Mouse (Mus musculus) MEL (cell line): ENCODE measurements around the gene Osbpl9.

Experiments
- CHD2 ChIP-seq: IDR thresholded peaks from 2 replicates; pipeline ENCODE4 v1.6.1; 2011; ENCODE audit warnings: low read length, improper control_type of control experiment
- CTCF ChIP-seq, 3 experiments: IDR thresholded peaks in 2 of 3; conservative IDR thresholded peaks in 1 of 3; 2 replicates each; pipeline ENCODE4 v1.5.1; 2011 to 2012; ENCODE audit warnings: low read length in 3 of 3, low read depth in 2 of 3, mild to moderate bottlenecking in 2 of 3, improper control_type of control experiment in 1 of 3, inconsistent platforms in 1 of 3, mixed read lengths in 1 of 3, moderate library complexity in 1 of 3; ENCODE audit not compliant: control insufficient read depth in 1 of 3, insufficient read depth in 1 of 3, poor library complexity in 1 of 3, severe bottlenecking in 1 of 3
- GATA1 ChIP-seq: IDR thresholded peaks from 2 replicates; pipeline ENCODE4 v1.6.1; 2011; ENCODE audit warnings: low read depth, low read length, improper control_type of control experiment
- NELFE ChIP-seq: IDR thresholded peaks from 2 replicates; pipeline ENCODE4 v1.6.1; 2011; ENCODE audit warnings: low read depth, low read length, improper control_type of control experiment
- NRF1 ChIP-seq: IDR thresholded peaks from 2 replicates; pipeline ENCODE4 v1.6.1; 2014; ENCODE audit warnings: low read depth, mild to moderate bottlenecking, inconsistent platforms, low read length, improper control_type of control experiment, moderate library complexity; ENCODE audit not compliant: poor library complexity, insufficient read depth, severe bottlenecking
- POLR2A ChIP-seq, 2 experiments: IDR thresholded peaks; 2 replicates each; pipeline ENCODE4 v1.6.1; 2011 to 2012; ENCODE audit warnings: low read length in 2 of 2, mild to moderate bottlenecking in 2 of 2, control low read depth in 1 of 2, improper control_type of control experiment in 1 of 2, low read depth in 1 of 2, moderate library complexity in 1 of 2; ENCODE audit not compliant: control insufficient read depth in 1 of 2, insufficient read depth in 1 of 2, poor library complexity in 1 of 2
- POLR2AphosphoS2 ChIP-seq: IDR thresholded peaks from 2 replicates; pipeline ENCODE4 v1.6.1; 2011; ENCODE audit warnings: low read length, improper control_type of control experiment
- SMC3 ChIP-seq: IDR thresholded peaks from 2 replicates; pipeline ENCODE4 v1.6.1; 2011; ENCODE audit warnings: low read depth, low read length, improper control_type of control experiment
- UBTF ChIP-seq: IDR thresholded peaks from 2 replicates; pipeline ENCODE4 v1.6.1; 2012; ENCODE audit warnings: low read depth, mild to moderate bottlenecking, inconsistent platforms, low read length, improper control_type of control experiment, moderate library complexity, borderline replicate concordance; ENCODE audit not compliant: insufficient read depth

DNA sequence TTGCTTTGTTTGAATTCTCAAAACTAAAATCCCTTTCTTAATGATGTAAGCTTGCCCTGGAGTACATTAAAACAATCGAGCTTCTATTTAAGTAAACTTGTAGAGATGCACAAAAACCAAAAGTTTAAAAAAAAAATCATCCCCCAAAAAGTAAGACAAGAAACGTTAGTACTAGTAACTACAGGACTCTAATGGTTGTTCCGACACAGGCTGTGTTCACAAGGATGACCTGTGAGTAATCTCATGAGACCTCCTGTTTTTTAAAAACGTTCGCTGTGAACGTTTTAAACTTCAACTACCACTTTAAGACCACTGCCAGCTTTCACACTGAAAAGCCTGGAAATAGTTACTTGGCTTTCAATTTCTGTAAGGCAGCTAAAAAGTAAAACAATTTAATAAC is 85.1 kb downstream of the Osbpl9 start:
- TF ChIP-seq NRF1 (no peak), SMC3 (no peak), NELFE (peak; percentile 2; the same call in 1 of the 2 replicates), CTCF (IDR thresholded peaks at IDR 0.05 in 2 of 3, conservative IDR thresholded peaks at IDR 0.05 in 1 of 3; ENCODE audit: control insufficient read depth in 1 of 3, insufficient read depth in 1 of 3, low read depth in 2 of 3, low read length in 3 of 3, poor library complexity in 1 of 3, severe bottlenecking in 1 of 3) (no peak), UBTF (no peak), POLR2A (IDR thresholded peaks at IDR 0.05; ENCODE audit: control insufficient read depth in 1 of 2, insufficient read depth in 1 of 2, low read depth in 1 of 2, low read length in 2 of 2, poor library complexity in 1 of 2) (no peak), POLR2AphosphoS2 (no peak), CHD2 (no peak), GATA1 (no peak)
